Mouse (Mus musculus) thymus, adult 2 months (tissue): ENCODE measurements around the gene Tead4. TPM values are rescaled to one million over a fixed set of nuclear protein-coding genes. Genes with fewer than 3 reads are reported as not detected.

Experiments
- DNase-seq: peaks from one replicate; pipeline ENCODE4 v3.0.0; 2021
- H3K27ac ChIP-seq: fragments of 200-500 bp; 2 replicates; pipeline ENCODE4 v1.5.1; 2012; ENCODE audit warnings: low read length, control low read depth; ENCODE audit not compliant: control insufficient read depth, insufficient read depth
- H3K27me3 ChIP-seq: fragments of 200-500 bp; 2 replicates; pipeline ENCODE4 v1.6.1; 2012; ENCODE audit warnings: mild to moderate bottlenecking, low read length, moderate library complexity, mixed read lengths; ENCODE audit not compliant: control insufficient read depth, insufficient read depth
- H3K36me3 ChIP-seq: fragments of 200-500 bp; 2 replicates; pipeline ENCODE4 v1.6.1; 2012; ENCODE audit warnings: mild to moderate bottlenecking, low read length, moderate library complexity; ENCODE audit not compliant: control insufficient read depth, insufficient read depth
- H3K4me1 ChIP-seq: fragments of 200-500 bp; replicated peaks from 2 replicates; pipeline ENCODE4 v1.6.1; 2012; ENCODE audit warnings: low read length; ENCODE audit not compliant: control insufficient read depth, insufficient read depth
- H3K4me3 ChIP-seq: fragments of 200-500 bp; 2 replicates; pipeline ENCODE4 v1.5.1; 2012; ENCODE audit warnings: mild to moderate bottlenecking, low read length, control low read depth, moderate library complexity; ENCODE audit not compliant: control insufficient read depth, insufficient read depth
- CTCF ChIP-seq: fragments of 200-500 bp; IDR thresholded peaks from 2 replicates; pipeline ENCODE4 v1.5.1; 2012; ENCODE audit warnings: mild to moderate bottlenecking, control low read depth, low read length, moderate library complexity, borderline replicate concordance; ENCODE audit not compliant: control insufficient read depth, poor library complexity, insufficient read depth; ENCODE audit errors: extremely low read depth
- POLR2A ChIP-seq: fragments of 200-500 bp; IDR thresholded peaks from 2 replicates; pipeline ENCODE4 v1.6.1; 2012; ENCODE audit warnings: mild to moderate bottlenecking, low read length, control low read depth, moderate library complexity; ENCODE audit not compliant: control insufficient read depth, poor library complexity, insufficient read depth; ENCODE audit errors: extremely low read depth
- WGBS: fragments of 180-500 bp; shearing (Covaris S2); methylation state at CpG from one replicate; pipeline ENCODE4 v1.1.7; 2018; 5-methylcytosine and 5-hydroxymethylcytosine counted together
- polyA plus RNA-seq: library from polyadenylated mRNA; depleted of rRNA; stranded (reverse); fragments of >200 nt; gene quantifications from 2 replicates; pipeline ENCODE4 v1.2.3, GENCODE M21; 2012

Tead4 gene
- polyA plus RNA-seq, 1 experiment, result 0.53 TPM

GRCm38 (mm10) chr6:128301891-128302290, 1.3 kb upstream of the Tead4 start:
- 93% methylated on average over 3 of the region's 3 CpGs for WGBS
- no peaks in the 10 kb centered on the region for H3K36me3 ChIP-seq
- H3K4me1 ChIP-seq, result 0 out of 2 replicates have a peak, but pooled peaks cover 3% of the 10 kb centered on the region
- H3K4me3 ChIP-seq, result no peak overlapping the region
- H3K27me3 ChIP-seq, result peaks cover 11% of the 10 kb centered on the region; the same call in 1 of the 2 replicates
- H3K27ac ChIP-seq, result no peak overlapping the region
- TF ChIP-seq CTCF, result no peak
- TF ChIP-seq POLR2A, result no peak
- DNase-seq, result no peak

GRCm38 (mm10) chr6:128301458-128301857, 835 bp upstream of the Tead4 start:
- H3K27ac ChIP-seq, result no peak overlapping the region
- TF ChIP-seq POLR2A, result no peak
- no peak for TF ChIP-seq CTCF
- WGBS, result 69% methylated on average over 11 of the region's 11 CpGs
- no peak for DNase-seq
- H3K27me3 ChIP-seq, result peaks cover 11% of the 10 kb centered on the region; the same call in 1 of the 2 replicates
- H3K36me3 ChIP-seq, result no peaks in the 10 kb centered on the region
- H3K4me1 ChIP-seq, result 0 out of 2 replicates have a peak, but pooled peaks cover 3% of the 10 kb centered on the region
- H3K4me3 ChIP-seq, result no peak overlapping the region

GRCm38 (mm10) chr6:128299292-128300133, 1.1 kb downstream of the Tead4 start:
- no peaks in the 10 kb centered on the region for H3K36me3 ChIP-seq
- no peak overlapping the region for H3K4me3 ChIP-seq
- WGBS, result 6% methylated on average over 25 of the region's 25 CpGs
- H3K4me1 ChIP-seq, result 0 out of 2 replicates have a peak, but pooled peaks cover 3% of the 10 kb centered on the region
- no peak for TF ChIP-seq POLR2A
- no peak for TF ChIP-seq CTCF
- no peak overlapping the region for H3K27ac ChIP-seq
- peaks cover 11% of the 10 kb centered on the region; the same call in 1 of the 2 replicates for H3K27me3 ChIP-seq
- no peak for DNase-seq

GRCm38 (mm10) chr6:128298246-128298645, 2.4 kb downstream of the Tead4 start:
- Histone ChIP-seq H3K36me3 (no peaks in the 10 kb centered on the region), H3K27ac (no peak overlapping the region), H3K27me3 (peaks cover 11% of the 10 kb centered on the region; the same call in 1 of the 2 replicates), H3K4me1 (0 out of 2 replicates have a peak, but pooled peaks cover 3% of the 10 kb centered on the region), H3K4me3 (no peak overlapping the region)
- TF ChIP-seq CTCF (no peak), POLR2A (no peak)
- DNase-seq, result no peak
- 63% methylated on average over 7 of the region's 7 CpGs for WGBS

GRCm38 (mm10) chr6:128296750-128297393, 3.8 kb downstream of the Tead4 start:
- 72% methylated on average over 11 of the region's 11 CpGs for WGBS
- Histone ChIP-seq H3K36me3 (no peaks in the 10 kb centered on the region), H3K27me3 (peaks cover 11% of the 10 kb centered on the region; the same call in 1 of the 2 replicates), H3K27ac (no peak overlapping the region), H3K4me3 (no peak overlapping the region), H3K4me1 (0 out of 2 replicates have a peak, but pooled peaks cover 3% of the 10 kb centered on the region)
- TF ChIP-seq CTCF (no peak), POLR2A (no peak)
- no peak for DNase-seq
